Mouse (Mus musculus): ENCODE data around the gene Exoc4. TPM values are rescaled to one million over a fixed set of nuclear protein-coding genes. Genes with fewer than 3 reads are reported as not detected.

The Exoc4 gene
- polyA plus RNA-seq, 1 experiment = 23.0 TPM

GRCm38 (mm10) chr6:33440508-33440907 lies 191.6 kb downstream of the Exoc4 start:
- H3K27me3 ChIP-seq (ENCODE audit: control insufficient read depth, insufficient read depth, low read length) = no peaks in the 10 kb centered on the region
- H3K27ac ChIP-seq (ENCODE audit: insufficient read depth, low read length) = no peak overlapping the region
- H3K4me1 ChIP-seq (ENCODE audit: control insufficient read depth, insufficient read depth, low read length) = no peaks in the 10 kb centered on the region
- DNase-seq = no peak
- 83% methylated on average over 1 of the region's 1 CpGs for WGBS
- TF ChIP-seq CTCF (IDR thresholded peaks at IDR 0.05; ENCODE audit: borderline replicate concordance, insufficient read depth, low read depth, low read length) (no peak), POLR2A (IDR thresholded peaks at IDR 0.05; ENCODE audit: borderline replicate concordance, insufficient read depth, low read length) (no peak)
- H3K4me3 ChIP-seq (replicated peaks; ENCODE audit: insufficient read depth, low read depth, low read length) = no peak overlapping the region

DNA sequence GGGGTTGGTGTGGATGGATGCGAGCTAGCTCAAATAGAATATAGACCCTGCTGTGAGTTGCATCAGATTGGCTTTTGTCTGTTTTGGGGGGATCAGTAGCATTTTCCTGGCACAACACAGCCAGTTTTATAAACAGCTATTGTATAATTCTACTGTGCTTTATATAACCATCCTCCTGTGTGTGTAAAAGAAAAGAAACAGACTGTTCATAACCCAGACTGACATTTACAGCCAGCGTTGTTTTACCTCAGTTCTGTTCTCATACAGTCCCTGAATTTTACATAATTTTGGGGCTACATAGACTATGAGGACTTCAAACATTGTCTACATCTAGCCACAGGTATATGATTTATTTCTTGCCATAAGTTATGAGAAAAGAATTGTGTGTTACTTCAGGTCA lies 204.9 kb downstream of the Exoc4 start:
- no peak overlapping the region for H3K27ac ChIP-seq (ENCODE audit: insufficient read depth, low read length)
- no peak for DNase-seq
- TF ChIP-seq CTCF (IDR thresholded peaks at IDR 0.05; ENCODE audit: borderline replicate concordance, insufficient read depth, low read depth, low read length) (no peak), POLR2A (IDR thresholded peaks at IDR 0.05; ENCODE audit: borderline replicate concordance, insufficient read depth, low read length) (no peak)

DNA sequence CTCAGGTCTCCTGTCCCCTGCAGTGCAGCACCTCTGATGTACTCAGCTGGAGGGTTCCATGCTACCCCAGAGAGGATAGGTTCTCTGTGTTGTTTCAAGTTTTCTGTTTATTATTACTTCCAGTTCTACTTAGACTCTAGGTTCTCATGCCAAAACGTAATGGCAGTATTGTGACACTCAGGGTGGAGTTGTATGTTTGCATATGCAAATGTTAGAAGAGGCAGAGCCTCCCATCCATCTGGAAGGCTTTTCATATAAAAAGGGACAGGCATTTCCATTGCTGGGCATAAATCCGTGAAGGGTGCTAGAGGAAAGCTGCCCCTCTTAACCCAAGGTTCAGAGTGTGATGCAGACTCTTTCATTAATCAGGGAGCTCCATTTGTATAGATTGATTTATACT lies 205.5 kb downstream of the Exoc4 start:
- TF ChIP-seq CTCF (IDR thresholded peaks at IDR 0.05; ENCODE audit: borderline replicate concordance, insufficient read depth, low read depth, low read length) (no peak), POLR2A (IDR thresholded peaks at IDR 0.05; ENCODE audit: borderline replicate concordance, insufficient read depth, low read length) (no peak)
- H3K4me3 ChIP-seq (replicated peaks; ENCODE audit: insufficient read depth, low read depth, low read length) = no peak overlapping the region
- H3K4me1 ChIP-seq (ENCODE audit: control insufficient read depth, insufficient read depth, low read length) = no peaks in the 10 kb centered on the region
- H3K27ac ChIP-seq (ENCODE audit: insufficient read depth, low read length) = no peak overlapping the region
- 64% methylated on average over 2 of the region's 2 CpGs for WGBS
- H3K27me3 ChIP-seq (ENCODE audit: control insufficient read depth, insufficient read depth, low read length) = no peaks in the 10 kb centered on the region
- no peak for DNase-seq

More for the DNA sequence above, 204.9 kb downstream of the Exoc4 start:
- 78% methylated on average over 2 of the region's 2 CpGs for WGBS
- Histone ChIP-seq H3K4me3 (replicated peaks; ENCODE audit: insufficient read depth, low read depth, low read length) (no peak overlapping the region), H3K4me1 (ENCODE audit: control insufficient read depth, insufficient read depth, low read length) (no peaks in the 10 kb centered on the region), H3K27me3 (ENCODE audit: control insufficient read depth, insufficient read depth, low read length) (no peaks in the 10 kb centered on the region)

- DNase-seq = no peak
- Histone ChIP-seq H3K4me3 (replicated peaks; ENCODE audit: insufficient read depth, low read depth, low read length) (no peak overlapping the region), H3K27ac (ENCODE audit: insufficient read depth, low read length) (no peak overlapping the region), H3K27me3 (ENCODE audit: control insufficient read depth, insufficient read depth, low read length) (no peaks in the 10 kb centered on the region), H3K4me1 (ENCODE audit: control insufficient read depth, insufficient read depth, low read length) (no peaks in the 10 kb centered on the region)
- WGBS = 78% methylated on average over 1 of the region's 1 CpGs
- TF ChIP-seq CTCF (IDR thresholded peaks at IDR 0.05; ENCODE audit: borderline replicate concordance, insufficient read depth, low read depth, low read length) (no peak), POLR2A (IDR thresholded peaks at IDR 0.05; ENCODE audit: borderline replicate concordance, insufficient read depth, low read length) (no peak)
These were observed 206.4 kb downstream of the Exoc4 start for GRCm38 (mm10) chr6:33455238-33455637.

GRCm38 (mm10) chr6:33464862-33465261 lies 216.0 kb downstream of the Exoc4 start:
- no peak for TF ChIP-seq POLR2A (IDR thresholded peaks at IDR 0.05; ENCODE audit: borderline replicate concordance, insufficient read depth, low read length)
- no peak for TF ChIP-seq CTCF (IDR thresholded peaks at IDR 0.05; ENCODE audit: borderline replicate concordance, insufficient read depth, low read depth, low read length)
- Histone ChIP-seq H3K4me1 (ENCODE audit: control insufficient read depth, insufficient read depth, low read length) (no peaks in the 10 kb centered on the region), H3K27me3 (ENCODE audit: control insufficient read depth, insufficient read depth, low read length) (no peaks in the 10 kb centered on the region), H3K27ac (ENCODE audit: insufficient read depth, low read length) (no peak overlapping the region), H3K4me3 (replicated peaks; ENCODE audit: insufficient read depth, low read depth, low read length) (no peak overlapping the region)
- 73% methylated on average over 3 of the region's 3 CpGs for WGBS
- DNase-seq = no peak

DNA sequence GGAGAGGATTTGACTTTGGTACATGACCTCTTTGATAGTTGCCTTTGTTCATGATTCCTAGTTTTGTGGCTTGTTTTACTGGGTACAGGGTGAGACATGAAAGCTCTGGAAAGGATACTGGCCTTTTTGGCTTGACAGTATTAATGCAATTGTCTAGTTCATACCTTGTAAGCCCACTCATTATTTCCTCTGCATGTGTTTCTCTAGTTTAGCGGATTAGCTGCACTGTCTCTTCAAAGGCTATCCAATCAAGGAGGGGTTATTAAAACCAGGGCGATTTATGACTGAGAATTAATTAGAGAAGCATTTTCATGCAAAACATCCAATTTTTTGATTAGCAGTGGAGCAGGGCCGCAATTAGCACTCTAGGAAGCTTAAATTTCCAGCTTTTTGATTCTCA lies 216.5 kb downstream of the Exoc4 start:
- DNase-seq = no peak
- Histone ChIP-seq H3K27me3 (ENCODE audit: control insufficient read depth, insufficient read depth, low read length) (no peaks in the 10 kb centered on the region), H3K4me3 (replicated peaks; ENCODE audit: insufficient read depth, low read depth, low read length) (no peak overlapping the region), H3K4me1 (ENCODE audit: control insufficient read depth, insufficient read depth, low read length) (no peaks in the 10 kb centered on the region), H3K27ac (ENCODE audit: insufficient read depth, low read length) (no peak overlapping the region)
- TF ChIP-seq CTCF (IDR thresholded peaks at IDR 0.05; ENCODE audit: borderline replicate concordance, insufficient read depth, low read depth, low read length) = no peak
- no peak for TF ChIP-seq POLR2A (IDR thresholded peaks at IDR 0.05; ENCODE audit: borderline replicate concordance, insufficient read depth, low read length)
- WGBS = 63% methylated on average over 3 of the region's 3 CpGs

DNA sequence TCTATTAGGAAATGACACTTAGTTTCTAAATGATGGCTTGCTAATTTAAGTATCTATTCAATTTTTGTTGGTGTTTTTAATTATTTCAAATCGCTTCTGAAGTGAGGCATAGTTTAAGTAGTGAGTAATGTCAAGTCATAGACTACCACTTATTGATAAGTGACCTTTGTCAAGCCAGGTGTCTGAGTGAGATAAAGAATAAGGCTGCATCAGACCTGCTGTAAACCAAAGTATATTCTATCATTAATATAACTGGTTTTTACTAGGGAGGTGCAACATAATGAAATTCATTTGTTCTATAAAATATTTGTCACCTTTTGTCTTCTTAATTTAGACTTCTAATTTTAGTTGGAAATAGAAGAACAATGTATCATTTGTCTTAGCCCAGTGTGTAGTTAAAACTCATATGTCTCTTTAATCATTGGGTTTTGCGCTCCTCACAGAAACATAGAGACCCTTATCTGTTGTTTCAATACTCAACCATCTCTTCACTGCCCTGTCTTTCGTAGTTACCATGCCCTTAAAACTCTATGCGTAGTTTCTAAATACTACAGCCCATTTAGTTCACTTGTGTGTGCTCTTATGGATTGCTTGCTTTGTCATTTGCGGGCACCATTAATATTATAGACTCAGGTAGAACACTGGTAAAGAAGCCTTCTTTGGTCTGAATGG lies 217.4 kb downstream of the Exoc4 start:
- Histone ChIP-seq H3K4me1 (ENCODE audit: control insufficient read depth, insufficient read depth, low read length) (no peaks in the 10 kb centered on the region), H3K27me3 (ENCODE audit: control insufficient read depth, insufficient read depth, low read length) (no peaks in the 10 kb centered on the region), H3K27ac (ENCODE audit: insufficient read depth, low read length) (no peak overlapping the region), H3K4me3 (replicated peaks; ENCODE audit: insufficient read depth, low read depth, low read length) (no peak overlapping the region)
- 96% methylated on average over 5 of the region's 5 CpGs for WGBS
- DNase-seq = no peak
- TF ChIP-seq POLR2A (IDR thresholded peaks at IDR 0.05; ENCODE audit: borderline replicate concordance, insufficient read depth, low read length) (no peak), CTCF (IDR thresholded peaks at IDR 0.05; ENCODE audit: borderline replicate concordance, insufficient read depth, low read depth, low read length) (no peak)

DNA sequence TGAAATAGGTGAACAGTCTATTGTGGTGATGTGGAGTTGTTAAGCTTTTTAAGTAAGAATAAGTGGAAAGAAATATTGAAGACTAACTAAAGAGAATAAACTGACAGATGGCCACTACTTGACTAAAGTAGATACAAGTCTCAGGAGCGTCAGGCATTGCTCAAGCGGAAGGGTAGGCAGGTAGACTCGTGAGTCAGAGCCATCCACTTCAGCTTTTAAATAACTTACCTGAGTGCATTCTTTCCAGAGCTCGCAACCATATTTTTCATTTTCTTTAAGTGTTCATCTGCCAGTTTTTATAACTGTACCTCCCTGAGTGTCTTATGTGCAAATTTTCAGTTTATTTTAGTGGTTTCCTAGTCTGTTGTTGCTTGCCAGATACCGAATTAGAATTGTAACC lies 219.6 kb downstream of the Exoc4 start:
- 85% methylated on average over 5 of the region's 5 CpGs for WGBS
- no peak overlapping the region for H3K27ac ChIP-seq (ENCODE audit: insufficient read depth, low read length)
- TF ChIP-seq POLR2A (IDR thresholded peaks at IDR 0.05; ENCODE audit: borderline replicate concordance, insufficient read depth, low read length) = no peak
- no peak for TF ChIP-seq CTCF (IDR thresholded peaks at IDR 0.05; ENCODE audit: borderline replicate concordance, insufficient read depth, low read depth, low read length)
- H3K27me3 ChIP-seq (ENCODE audit: control insufficient read depth, insufficient read depth, low read length) = no peaks in the 10 kb centered on the region
- no peak overlapping the region for H3K4me3 ChIP-seq (replicated peaks; ENCODE audit: insufficient read depth, low read depth, low read length)
- no peak for DNase-seq
- no peaks in the 10 kb centered on the region for H3K4me1 ChIP-seq (ENCODE audit: control insufficient read depth, insufficient read depth, low read length)
